Mouse (Mus musculus) naive thymus-derived CD4-positive, alpha-beta T cell, adult 5 months (primary cell): ENCODE results near the gene Klhl22. TPM values are rescaled to one million over a fixed set of nuclear protein-coding genes. Genes with fewer than 3 reads are reported as not detected.

Experiments
- polyA plus RNA-seq: library from polyadenylated mRNA; unstranded; fragments of 100-300 nt; shearing (Covaris generic); gene quantifications from one replicate; pipeline ENCODE4 v1.2.1, GENCODE M21; 2017

Gene Klhl22
- polyA plus RNA-seq, result 18.9 TPM

GRCm38 (mm10) chr16:17759344-17759773 is at the start of gene Klhl22:
Klhl22 (plus strand) TSS chr16:17759618.

GRCm38 (mm10) chr16:17732841-17733340 is 26.5 kb upstream of the Klhl22 start, which contains the start of gene Med15:
Med15 (minus strand) TSS chr16:17732891.

GRCm38 (mm10) chr16:17796971-17797811 is 37.8 kb downstream of the Klhl22 start, which contains the start of gene Scarf2:
Scarf2 (plus strand) TSS chr16:17797282.

GRCm38 (mm10) chr16:17832821-17833220 is 73.4 kb downstream of the Klhl22 start, which contains the start of gene B830017H08Rik:
B830017H08Rik (plus strand) TSS chr16:17833121.

GRCm38 (mm10) chr16:17838051-17838450 is 78.6 kb downstream of the Klhl22 start, which contains the start of gene Car15:
Car15 (minus strand) TSS chr16:17838364.

Other genes starting within 250 kb of the Klhl22 start
- 61.2 TPM for gene Thap7, start 228.5 kb upstream of the Klhl22 start, polyA plus RNA-seq
- gene Lrrc74b, start 198.4 kb upstream of the Klhl22 start, polyA plus RNA-seq, result not detected
- not detected for gene P2rx6, start 197.7 kb upstream of the Klhl22 start, polyA plus RNA-seq
- 1.6 TPM for gene Slc7a4, start 176.4 kb upstream of the Klhl22 start, polyA plus RNA-seq
- gene Smpd4, start 140.3 kb upstream of the Klhl22 start, polyA plus RNA-seq, result 19.5 TPM
- not detected for gene Ccdc74a, start 113.1 kb upstream of the Klhl22 start, polyA plus RNA-seq
- gene Med15, start 26.7 kb upstream of the Klhl22 start, polyA plus RNA-seq, result 129 TPM
- gene Scarf2, start 37.7 kb downstream of the Klhl22 start, polyA plus RNA-seq, result not detected
- gene B830017H08Rik, start 73.5 kb downstream of the Klhl22 start, polyA plus RNA-seq, result not detected
- 3.7 TPM for gene Car15, start 78.7 kb downstream of the Klhl22 start, polyA plus RNA-seq
- 0.98 TPM for gene Gm20518, start 132.1 kb downstream of the Klhl22 start, polyA plus RNA-seq
- gene Tssk1, start 134.6 kb downstream of the Klhl22 start, polyA plus RNA-seq, result not detected
- 59.7 TPM for gene Dgcr2, start 138.9 kb downstream of the Klhl22 start, polyA plus RNA-seq
- gene Tssk2, start 139.0 kb downstream of the Klhl22 start, polyA plus RNA-seq, result 0.25 TPM
- 82.3 TPM for gene Ess2, start 151.7 kb downstream of the Klhl22 start, polyA plus RNA-seq
- gene Gsc2, start 155.4 kb downstream of the Klhl22 start, polyA plus RNA-seq, result not detected
- 25.6 TPM for gene Slc25a1, start 168.6 kb downstream of the Klhl22 start, polyA plus RNA-seq
- not detected for gene Vpreb2, start 220.8 kb downstream of the Klhl22 start, polyA plus RNA-seq